Mouse (Mus musculus): ENCODE data around the gene Spred3.
A peak's percentile ranks its signal among the peaks of the same experiment; 100 is the strongest.

Spred3 gene

DNA sequence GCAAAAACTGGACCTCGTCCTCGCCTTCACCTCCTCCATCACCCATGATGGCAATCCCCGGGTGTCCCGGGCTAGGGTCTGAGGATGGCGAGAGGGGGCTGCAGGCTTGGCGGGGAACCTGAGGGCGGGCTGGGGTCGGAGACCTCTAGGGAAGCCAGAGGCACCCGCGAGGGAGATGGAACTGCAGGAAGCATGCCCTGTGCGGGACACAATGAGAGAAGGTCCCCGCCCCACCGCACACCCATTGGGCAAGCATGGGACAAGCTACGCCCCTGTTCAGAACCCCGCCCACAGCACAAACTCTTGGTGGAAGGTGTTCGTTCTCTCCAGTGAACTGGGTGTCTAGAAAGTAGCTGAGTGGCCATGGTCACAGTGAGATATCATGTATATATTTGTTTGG lies 45.2 kb downstream of the Spred3 start, which contains the start of gene Ryr1:
Ryr1 (minus strand) TSS at position 210 of the 400 bp plus-strand sequence.
- DNase-seq, result peak; percentile 82

DNA sequence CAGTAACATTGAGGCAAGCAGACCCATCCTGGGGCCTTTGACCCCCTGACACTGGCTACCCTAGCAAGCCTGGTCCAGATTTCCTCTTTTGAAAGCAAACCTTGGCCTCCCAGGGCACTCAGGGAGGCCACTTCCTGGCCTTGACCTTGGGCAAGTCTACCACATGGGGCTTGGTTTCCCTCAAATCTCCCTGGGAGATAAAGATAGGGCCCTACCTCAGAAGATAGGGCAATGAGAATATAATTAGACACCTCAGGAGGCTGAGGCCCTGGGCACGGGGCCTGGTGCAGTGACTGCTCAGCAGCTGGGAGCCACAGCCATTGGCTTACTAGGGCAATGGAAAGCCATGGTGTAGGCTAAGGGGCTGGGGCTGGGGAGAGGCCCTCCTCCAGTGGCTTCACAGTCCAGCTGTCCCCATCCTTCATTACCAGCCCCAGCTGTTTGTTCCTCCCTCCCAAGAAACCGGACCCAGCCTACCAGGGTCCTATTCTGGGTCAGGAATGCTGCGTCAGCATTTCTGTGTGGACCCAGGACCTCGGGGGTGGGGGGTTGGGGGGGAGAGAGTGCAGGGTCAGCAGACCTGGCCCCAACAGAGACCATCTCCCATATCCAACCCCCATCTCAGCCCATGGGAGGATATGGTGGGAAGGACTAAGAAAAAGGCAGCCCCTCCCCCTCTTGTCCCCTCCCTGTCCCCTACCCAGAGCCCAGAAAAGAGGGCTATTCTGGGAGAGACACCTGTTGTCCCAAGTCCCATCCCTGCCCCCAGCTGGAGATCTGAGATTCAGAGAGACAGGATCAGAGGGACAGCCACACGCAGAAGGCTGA lies 46.5 kb downstream of the Spred3 start:
- DNase-seq, result no peak

DNA sequence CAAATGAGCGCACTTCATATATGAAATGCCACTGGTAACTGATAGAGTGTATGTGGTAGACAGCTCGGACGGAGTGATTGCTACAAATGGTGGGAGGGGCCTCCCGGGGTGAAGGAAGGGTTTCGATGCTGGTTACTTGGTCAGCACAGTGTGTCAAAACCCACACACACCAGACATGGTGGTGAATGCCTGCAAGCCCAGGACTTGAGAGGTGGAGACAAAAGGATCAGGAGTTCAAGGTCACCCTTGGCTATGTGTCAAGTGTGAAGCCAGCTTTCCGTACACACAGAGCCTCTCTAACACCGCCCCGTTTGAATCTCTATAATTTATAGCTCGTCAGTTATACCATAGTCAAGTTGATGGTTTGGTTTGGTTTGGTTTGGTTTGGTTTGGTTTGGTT lies 47.4 kb downstream of the Spred3 start:
- DNase-seq, result no peak

DNA sequence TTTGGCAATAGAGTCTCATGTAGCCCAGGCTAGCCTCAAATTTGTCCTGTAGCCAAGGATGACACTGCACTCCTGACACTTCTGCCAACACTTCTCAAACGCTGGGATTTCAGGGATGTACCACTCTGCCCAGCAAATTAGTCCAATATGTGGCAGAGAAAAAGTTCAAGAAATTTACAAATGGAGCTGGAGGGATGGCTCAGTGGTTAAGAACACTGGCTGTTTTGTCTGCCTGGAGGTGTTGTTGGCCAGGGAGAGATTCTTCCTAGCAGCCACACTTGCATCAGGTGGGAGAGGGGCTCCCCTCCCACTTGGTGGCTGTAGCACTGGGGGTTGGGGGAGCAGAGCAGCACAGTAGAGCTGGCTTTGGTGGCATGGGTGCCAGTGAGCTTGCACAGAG lies 50.7 kb downstream of the Spred3 start:
- no peak for DNase-seq

DNA sequence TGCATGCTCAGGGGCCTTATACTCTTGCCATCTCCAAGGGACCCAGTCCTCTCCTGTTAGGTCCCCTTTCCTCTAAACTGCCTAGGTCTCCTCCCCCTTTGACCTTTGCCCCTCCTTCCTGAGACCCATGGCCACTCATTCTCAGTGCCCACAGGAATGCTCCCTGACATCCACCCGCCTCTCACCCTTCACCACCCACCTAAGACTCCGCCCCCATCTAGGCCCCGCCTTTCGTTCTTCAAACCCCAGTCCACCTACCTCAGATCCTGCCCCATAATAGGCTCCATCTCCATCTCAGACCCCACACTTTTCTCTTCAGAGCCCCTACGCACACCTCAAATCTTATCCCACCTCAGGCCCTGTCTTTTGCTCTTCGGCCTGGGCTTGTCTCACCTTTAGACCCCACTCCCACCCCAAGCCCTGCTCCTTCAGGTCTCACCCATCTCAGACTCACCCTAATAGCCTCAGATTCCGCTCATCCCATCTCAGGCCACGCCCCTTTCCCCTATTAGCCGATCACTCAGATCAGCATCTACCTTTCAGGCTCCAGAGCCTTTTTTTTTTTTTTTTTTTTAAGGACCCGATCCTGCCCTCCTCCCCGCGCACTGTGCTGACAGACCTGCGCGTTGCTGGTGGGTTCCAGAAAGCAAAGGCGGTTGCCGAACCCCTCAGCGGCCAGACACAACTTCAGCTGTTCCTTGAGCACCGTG lies 51.9 kb downstream of the Spred3 start:
- DNase-seq, result no peak

DNA sequence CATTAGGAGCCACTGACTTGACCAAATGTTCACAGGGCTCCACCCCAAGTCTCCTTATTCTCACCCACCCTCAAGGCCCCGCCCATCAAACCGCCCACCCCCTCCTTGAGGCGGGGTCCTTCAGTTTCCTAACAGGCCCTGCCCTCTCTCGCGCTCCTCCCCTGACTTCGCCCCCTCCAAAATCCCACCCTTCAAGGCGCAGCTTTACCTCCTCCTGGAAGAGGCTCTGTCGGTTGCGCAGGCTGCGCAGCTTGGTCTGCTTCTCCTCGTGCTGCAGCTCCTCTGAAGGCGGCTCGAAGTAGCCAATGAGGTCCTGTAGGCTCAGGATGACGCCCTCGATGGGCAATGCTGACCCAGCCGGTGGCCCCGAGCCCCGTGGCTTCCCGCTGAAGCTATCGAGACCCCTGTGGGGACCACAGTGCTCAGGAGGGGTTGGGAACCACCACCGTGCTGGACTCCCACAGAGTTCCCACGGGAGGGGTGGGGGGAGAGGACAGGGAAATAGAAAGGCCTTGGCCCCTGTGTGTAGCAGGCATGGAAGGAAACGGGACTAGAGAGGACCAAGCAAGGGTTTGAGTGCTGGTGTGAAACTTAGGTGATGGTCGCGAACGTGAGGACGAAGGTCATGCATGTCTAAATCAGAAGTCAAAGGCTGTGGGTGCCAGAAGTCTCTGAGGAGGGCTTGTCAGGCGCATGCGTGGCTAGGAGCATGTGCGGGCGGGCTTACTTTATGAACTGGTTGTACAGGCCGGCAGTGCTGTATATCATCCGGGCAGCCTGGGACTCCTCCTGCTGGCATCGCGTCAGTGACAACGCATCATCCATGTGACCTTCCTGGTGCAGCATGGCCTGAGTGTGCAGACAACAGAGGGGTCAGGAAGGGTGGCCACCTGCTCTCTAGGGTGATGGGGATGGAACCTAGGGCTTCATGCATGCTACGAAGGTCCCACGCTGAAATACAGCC lies 60.9 kb downstream of the Spred3 start:
- peak; percentile 77 for DNase-seq
